Mouse (Mus musculus) erythroblast, embryonic 14.5 days (primary cell): Measurements from ENCODE around the gene Ccdc33.

Experiments used
- GATA1 ChIP-seq: IDR thresholded peaks from 2 replicates; pipeline ENCODE4 v1.6.1; 2012; ENCODE audit warnings: low read length, inconsistent platforms, mixed read lengths
- TAL1 ChIP-seq: IDR thresholded peaks from 3 replicates; pipeline ENCODE4 v1.6.1; 2012; ENCODE audit warnings: low read length, inconsistent platforms, mixed read lengths

DNA sequence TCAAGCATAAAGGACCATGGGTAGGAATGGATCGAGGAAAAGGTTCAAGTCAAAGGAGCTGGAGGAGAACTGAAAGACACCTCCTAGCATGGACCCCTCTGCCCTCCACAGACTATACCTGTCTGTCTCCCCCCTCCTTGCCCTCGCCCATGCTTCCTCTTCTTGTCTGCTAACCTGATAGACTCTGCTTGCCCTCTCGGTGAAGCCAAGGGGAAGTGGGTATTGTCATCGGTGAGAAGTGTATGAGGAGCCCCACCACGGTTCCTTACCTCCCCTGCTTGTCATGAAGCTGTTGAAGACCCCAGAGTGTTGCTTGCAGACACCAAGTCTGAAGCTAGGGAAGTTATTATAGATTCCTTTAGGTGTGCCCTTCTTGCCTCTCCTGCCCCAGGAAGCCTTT, 41.7 kb upstream of the Ccdc33 start:
- TF ChIP-seq TAL1 (no peak), GATA1 (no peak)
